Mouse (Mus musculus) intestine, embryonic 15.5 days (tissue): ENCODE results near the gene Hoxa2. TPM values are rescaled to one million over a fixed set of nuclear protein-coding genes. Genes with fewer than 3 reads are reported as not detected.

Experiments
- ATAC-seq: fragments of 200-750 bp; cut with Nextera tagmentation; 2 replicates; pipeline ENCODE4 v1.8.0; 2017; ENCODE audit warnings: moderate TSS enrichment, moderate library complexity
- H3K27ac ChIP-seq: fragments of 300-500 bp; sonication (generic); 2 replicates; pipeline ENCODE4 v1.5.1; 2015; ENCODE audit warnings: mild to moderate bottlenecking, inconsistent platforms
- H3K27me3 ChIP-seq: fragments of 300-500 bp; sonication (generic); replicated peaks from 2 replicates; pipeline ENCODE4 v1.6.1; 2015; ENCODE audit warnings: inconsistent platforms
- H3K36me3 ChIP-seq: fragments of 300-500 bp; sonication (generic); 2 replicates; pipeline ENCODE4 v1.6.1; 2015; ENCODE audit warnings: inconsistent platforms
- H3K4me1 ChIP-seq: fragments of 300-500 bp; sonication (generic); replicated peaks from 2 replicates; pipeline ENCODE4 v1.6.1; 2015; ENCODE audit warnings: inconsistent platforms
- H3K4me2 ChIP-seq: fragments of 300-500 bp; sonication (generic); replicated peaks from 2 replicates; pipeline ENCODE4 v1.6.1; 2015; ENCODE audit warnings: mild to moderate bottlenecking, inconsistent platforms
- H3K4me3 ChIP-seq: fragments of 300-500 bp; sonication (generic); replicated peaks from 2 replicates; pipeline ENCODE4 v1.5.1; 2015; ENCODE audit warnings: inconsistent platforms
- H3K9ac ChIP-seq: fragments of 300-500 bp; sonication (generic); 2 replicates; pipeline ENCODE4 v1.6.1; 2015; ENCODE audit warnings: inconsistent platforms
- H3K9me3 ChIP-seq: fragments of 300-500 bp; sonication (generic); 2 replicates; pipeline ENCODE4 v1.6.1; 2016; ENCODE audit warnings: inconsistent platforms
- WGBS: fragments of 180-500 bp; shearing (Covaris S2); methylation state at CpG from one replicate; pipeline ENCODE4 v1.1.7; 2015; 5-methylcytosine and 5-hydroxymethylcytosine counted together
- polyA plus RNA-seq: library from polyadenylated mRNA; unstranded; fragments of >200 nt; fragmentation: Nextera tagmentation; extraction: Ambion mirVana; gene quantifications from 2 replicates; pipeline ENCODE4 v1.2.1, GENCODE M21; 2015

The Hoxa2 gene
- 7.4 and 8.6 TPM in 2 replicates for polyA plus RNA-seq

- no peak for ATAC-seq
- H3K27ac ChIP-seq: peak within 1 kb of the TSS; percentile 87
- peak within 1 kb of the TSS; percentile 49 for H3K4me3 ChIP-seq
- peak within 1 kb of the TSS; percentile 62 for H3K9ac ChIP-seq
- peak within 1 kb of the TSS; percentile 71 for H3K4me2 ChIP-seq
- H3K27me3 ChIP-seq: peaks cover 17% of the 10 kb centered on the region
- peaks cover 30% of the 10 kb centered on the region for H3K4me1 ChIP-seq
- H3K36me3 ChIP-seq: no peaks in the 10 kb centered on the region
- no peaks in the 10 kb centered on the region for H3K9me3 ChIP-seq
- WGBS: 12% methylated on average over 25 of the region's 25 CpGs
Observed at GRCm38 (mm10) chr6:52164626-52165440, at the start of gene Hoxa2. Gene Hoxa2, minus strand, starts transcription at chr6:52164831.

GRCm38 (mm10) chr6:52214271-52214670, 49.6 kb upstream of the Hoxa2 start:
- Histone ChIP-seq H3K27ac (no peak overlapping the region), H3K9me3 (no peaks in the 10 kb centered on the region), H3K4me1 (peaks cover 30% of the 10 kb centered on the region), H3K27me3 (peaks cover 80% of the 10 kb centered on the region), H3K4me2 (no peak overlapping the region), H3K36me3 (no peaks in the 10 kb centered on the region), H3K9ac (no peak overlapping the region), H3K4me3 (no peak overlapping the region)
- no peak for ATAC-seq
- 52% methylated on average over 5 of the region's 5 CpGs for WGBS

GRCm38 (mm10) chr6:52213119-52213986, 48.7 kb upstream of the Hoxa2 start, which contains the start of the genes Hoxa3 and Gm28308:
Gene Hoxa3, minus strand, starts transcription at chr6:52213336.
Gene Gm28308, minus strand, starts transcription at chr6:52213339.
- 10% methylated on average over 38 of the region's 38 CpGs for WGBS
- peak; percentile 37; the same call in 1 of the 2 replicates for ATAC-seq
- Histone ChIP-seq H3K4me1 (peaks cover 38% of the 10 kb centered on the region), H3K4me3 (peak within 1 kb of the TSS; percentile 52), H3K9ac (peak within 1 kb of the TSS; percentile 69), H3K9me3 (no peaks in the 10 kb centered on the region), H3K27me3 (peaks cover 79% of the 10 kb centered on the region), H3K27ac (peak within 1 kb of the TSS; percentile 91), H3K36me3 (no peaks in the 10 kb centered on the region), H3K4me2 (peak within 1 kb of the TSS; percentile 69)

GRCm38 (mm10) chr6:52212556-52213118, 48.0 kb upstream of the Hoxa2 start:
- H3K36me3 ChIP-seq: no peaks in the 10 kb centered on the region
- ATAC-seq: no peak
- H3K4me2 ChIP-seq: peak overlapping the region; percentile 69
- H3K9ac ChIP-seq: peak overlapping the region; percentile 69
- H3K9me3 ChIP-seq: no peaks in the 10 kb centered on the region
- 5% methylated on average over 22 of the region's 22 CpGs for WGBS
- peaks cover 76% of the 10 kb centered on the region for H3K27me3 ChIP-seq
- H3K4me3 ChIP-seq: peak overlapping the region; percentile 52
- peaks cover 42% of the 10 kb centered on the region for H3K4me1 ChIP-seq
- peak overlapping the region; percentile 91 for H3K27ac ChIP-seq

- H3K36me3 ChIP-seq: no peaks in the 10 kb centered on the region
- 6% methylated on average over 13 of the region's 13 CpGs for WGBS
- H3K9me3 ChIP-seq: no peaks in the 10 kb centered on the region
- peak overlapping the region; percentile 48; the same call in 1 of the 2 replicates for H3K27ac ChIP-seq
- H3K4me1 ChIP-seq: peaks cover 41% of the 10 kb centered on the region
- ATAC-seq: peak; percentile 27; the same call in 1 of the 2 replicates
- peak overlapping the region; percentile 52 for H3K4me3 ChIP-seq
- H3K9ac ChIP-seq: peak overlapping the region; percentile 69
- peak overlapping the region; percentile 69 for H3K4me2 ChIP-seq
- peaks cover 77% of the 10 kb centered on the region for H3K27me3 ChIP-seq
Observed at GRCm38 (mm10) chr6:52211961-52212360, 47.3 kb upstream of the Hoxa2 start.

GRCm38 (mm10) chr6:52211170-52211935, 46.7 kb upstream of the Hoxa2 start:
- 2% methylated on average over 37 of the region's 37 CpGs for WGBS
- H3K9me3 ChIP-seq: no peaks in the 10 kb centered on the region
- H3K4me2 ChIP-seq: peak overlapping the region; percentile 69
- peaks cover 75% of the 10 kb centered on the region for H3K27me3 ChIP-seq
- no peaks in the 10 kb centered on the region for H3K36me3 ChIP-seq
- peak overlapping the region; percentile 48; the same call in 1 of the 2 replicates for H3K27ac ChIP-seq
- H3K4me3 ChIP-seq: peak overlapping the region; percentile 52
- peaks cover 40% of the 10 kb centered on the region for H3K4me1 ChIP-seq
- ATAC-seq: peak; percentile 72
- peak overlapping the region; percentile 69 for H3K9ac ChIP-seq

- H3K4me1 ChIP-seq: peaks cover 39% of the 10 kb centered on the region
- no peaks in the 10 kb centered on the region for H3K36me3 ChIP-seq
- no peak for ATAC-seq
- peak overlapping the region; percentile 91 for H3K4me2 ChIP-seq
- WGBS: 28% methylated on average over 12 of the region's 12 CpGs
- H3K4me3 ChIP-seq: peak overlapping the region; percentile 39
- peak overlapping the region; percentile 15 for H3K9ac ChIP-seq
- peaks cover 72% of the 10 kb centered on the region for H3K27me3 ChIP-seq
- H3K27ac ChIP-seq: 0 out of 2 replicates have a peak overlapping the region, but pooled peaks have one; percentile 27
- no peaks in the 10 kb centered on the region for H3K9me3 ChIP-seq
Observed at GRCm38 (mm10) chr6:52209685-52210046, 45.0 kb upstream of the Hoxa2 start.

- H3K9ac ChIP-seq: peak overlapping the region; percentile 15
- WGBS: 28% methylated on average over 17 of the region's 18 CpGs
- H3K27ac ChIP-seq: peak overlapping the region; percentile 30; the same call in 1 of the 2 replicates
- H3K4me2 ChIP-seq: peak overlapping the region; percentile 91
- H3K4me1 ChIP-seq: peaks cover 39% of the 10 kb centered on the region
- H3K9me3 ChIP-seq: no peaks in the 10 kb centered on the region
- no peaks in the 10 kb centered on the region for H3K36me3 ChIP-seq
- peak overlapping the region; percentile 39 for H3K4me3 ChIP-seq
- peaks cover 66% of the 10 kb centered on the region for H3K27me3 ChIP-seq
- no peak for ATAC-seq
Observed at GRCm38 (mm10) chr6:52208868-52209684, 44.4 kb upstream of the Hoxa2 start.

- Histone ChIP-seq H3K27ac (peak within 1 kb of the TSS; percentile 33), H3K4me1 (peaks cover 39% of the 10 kb centered on the region), H3K9ac (peak within 1 kb of the TSS; percentile 15), H3K36me3 (no peaks in the 10 kb centered on the region), H3K4me2 (peak within 1 kb of the TSS; percentile 91), H3K4me3 (peak within 1 kb of the TSS; percentile 39), H3K27me3 (peaks cover 63% of the 10 kb centered on the region), H3K9me3 (no peaks in the 10 kb centered on the region)
- ATAC-seq: 0 out of 2 replicates have a peak, but pooled peaks have one; percentile 6
- 7% methylated on average over 47 of the region's 47 CpGs for WGBS
Observed at GRCm38 (mm10) chr6:52208072-52208867, 43.6 kb upstream of the Hoxa2 start, which contains the start of gene Hoxa6. Gene Hoxa6, minus strand, starts transcription at chr6:52208722.

- Histone ChIP-seq H3K36me3 (no peaks in the 10 kb centered on the region), H3K9me3 (no peaks in the 10 kb centered on the region), H3K4me3 (0 out of 2 replicates have a peak overlapping the region, but pooled peaks have one; percentile 9), H3K4me1 (peaks cover 34% of the 10 kb centered on the region), H3K27ac (0 out of 2 replicates have a peak overlapping the region, but pooled peaks have one; percentile 33), H3K9ac (no peak overlapping the region), H3K4me2 (peak overlapping the region; percentile 91), H3K27me3 (peaks cover 57% of the 10 kb centered on the region)
- no peak for ATAC-seq
Observed at GRCm38 (mm10) chr6:52207684-52207976, 43.0 kb upstream of the Hoxa2 start.
